Mouse (Mus musculus) embryo, embryonic 11.5 days (tissue): Measurements from ENCODE around the gene Gm28038.

Experiments
- DNase-seq: peaks from one replicate; pipeline ENCODE4 v3.0.0-alpha.2; 2012; ENCODE audit warnings: low read depth, low spot score

Gene Gm28038

GRCm38 (mm10) chr2:30280743-30281142 lies at the start of gene Gm28038:
Gm28038 (plus strand) TSS chr2:30281043.
- no peak for DNase-seq

DNA sequence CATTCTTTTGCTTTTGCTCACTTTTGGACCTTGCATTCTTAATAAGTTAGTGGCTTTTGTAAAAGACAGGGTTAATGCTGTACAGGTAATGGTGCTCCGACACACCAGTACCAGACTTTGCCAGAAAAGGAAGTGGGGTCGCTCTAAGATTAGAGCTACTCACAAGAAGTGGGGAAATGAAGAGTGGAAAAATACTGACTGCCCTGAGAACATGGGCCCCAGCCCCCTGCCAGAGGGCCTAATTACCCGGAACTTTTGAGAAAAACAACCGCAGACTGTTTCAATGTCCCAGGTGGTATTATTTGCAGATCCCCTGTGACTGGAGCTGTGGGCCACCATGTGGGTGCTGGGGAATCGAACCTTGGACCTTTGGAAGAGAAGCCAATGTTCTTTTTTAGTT lies 45.2 kb upstream of the Gm28038 start:
- DNase-seq: no peak

DNA sequence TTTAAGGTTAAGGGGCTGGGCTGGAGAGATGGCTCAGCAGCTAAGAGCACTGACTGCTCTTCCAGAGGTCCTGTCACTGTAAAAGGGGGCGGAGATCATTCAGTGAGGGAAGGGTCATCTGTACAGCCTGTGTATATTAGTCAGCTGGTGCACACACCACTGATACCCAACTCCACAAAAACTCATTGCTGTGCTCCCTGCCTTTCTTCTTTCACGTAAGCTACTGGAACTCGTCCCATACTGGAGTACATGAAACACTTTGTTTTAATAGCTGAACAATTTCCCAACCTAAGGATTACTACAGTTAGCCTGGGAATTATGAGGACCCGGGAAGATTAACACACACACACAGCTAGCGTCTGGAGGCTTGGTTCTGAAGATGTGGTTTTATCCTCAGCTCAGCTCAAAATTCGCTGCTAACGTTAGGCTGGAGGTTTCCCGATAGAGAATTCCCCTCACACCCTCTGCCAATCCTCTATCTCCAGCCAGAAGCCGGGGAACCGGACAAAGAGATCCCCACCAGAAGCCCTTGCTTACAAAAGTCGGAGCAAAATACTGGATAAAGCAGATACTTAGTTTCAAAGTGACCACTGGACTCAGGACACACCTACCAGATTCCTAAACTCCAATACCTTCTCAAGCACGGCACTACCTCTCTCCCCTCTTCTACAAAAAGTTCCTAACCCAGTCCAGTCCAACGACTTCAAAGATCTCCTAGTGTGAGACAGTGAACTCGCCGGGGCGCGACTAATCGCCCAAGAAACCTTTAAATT lies 44.2 kb upstream of the Gm28038 start:
- DNase-seq: no peak

GRCm38 (mm10) chr2:30237199-30237880 lies 43.5 kb upstream of the Gm28038 start, which contains the start of gene Lrrc8a:
Lrrc8a (plus strand) TSS chr2:30237715.
- peak; percentile 99 for DNase-seq

GRCm38 (mm10) chr2:30237881-30238280 lies 43.0 kb upstream of the Gm28038 start:
- DNase-seq: peak; percentile 37

DNA sequence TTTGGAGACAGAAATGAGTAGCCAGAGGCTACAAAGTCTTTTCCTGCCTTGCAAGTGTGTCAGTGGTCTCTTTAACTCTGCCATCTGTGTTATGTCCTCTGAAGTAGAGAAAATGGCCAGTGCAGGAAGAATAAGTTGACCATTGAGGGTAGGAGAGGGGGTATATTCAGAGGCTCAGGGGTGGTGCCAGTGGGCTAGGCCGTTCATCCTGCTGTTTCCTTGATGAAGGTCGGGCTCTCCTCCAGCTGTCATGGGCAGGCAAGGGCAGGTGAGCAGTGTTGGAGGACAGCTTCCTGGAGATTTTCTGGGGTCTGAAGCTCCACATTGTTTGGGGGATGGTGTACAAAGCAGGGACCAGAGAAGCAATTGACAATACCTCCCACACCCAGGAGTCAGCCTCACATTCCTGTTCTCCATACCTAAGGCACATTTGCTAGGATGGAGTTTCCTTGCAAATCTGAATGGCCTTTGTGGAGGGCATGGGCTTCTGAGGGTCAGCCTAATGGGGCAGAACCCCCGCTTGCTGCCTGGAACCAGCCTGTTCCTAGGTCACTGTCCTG lies 41.9 kb upstream of the Gm28038 start:
- DNase-seq: no peak

GRCm38 (mm10) chr2:30239777-30240176 lies 41.1 kb upstream of the Gm28038 start:
- DNase-seq: no peak

DNA sequence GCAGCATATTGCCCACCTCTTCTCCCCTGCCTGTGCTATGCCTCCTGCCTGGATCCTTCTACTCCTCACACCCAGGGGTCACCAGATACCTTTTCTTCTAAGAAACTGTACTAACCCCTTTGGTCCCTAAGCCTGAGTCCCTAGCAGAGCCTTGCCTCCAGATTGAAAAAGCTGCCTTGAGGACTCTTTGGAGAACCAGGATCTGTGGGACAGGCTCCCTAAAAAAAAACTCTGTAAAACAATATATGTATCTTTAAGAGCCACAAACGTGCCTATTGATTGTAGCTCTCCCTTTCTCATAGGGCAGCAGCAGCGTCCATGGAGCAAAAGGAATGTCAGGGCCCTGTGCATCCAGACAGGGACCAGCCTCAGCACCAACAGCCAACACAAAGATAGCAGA lies 40.6 kb upstream of the Gm28038 start, which contains the start of gene Gm28035:
Gene Gm28035, plus strand, starts transcription at position 301 of the 400 bp plus-strand sequence.
- no peak for DNase-seq

GRCm38 (mm10) chr2:30242509-30242908 lies 38.3 kb upstream of the Gm28038 start:
- peak; percentile 44 for DNase-seq

DNA sequence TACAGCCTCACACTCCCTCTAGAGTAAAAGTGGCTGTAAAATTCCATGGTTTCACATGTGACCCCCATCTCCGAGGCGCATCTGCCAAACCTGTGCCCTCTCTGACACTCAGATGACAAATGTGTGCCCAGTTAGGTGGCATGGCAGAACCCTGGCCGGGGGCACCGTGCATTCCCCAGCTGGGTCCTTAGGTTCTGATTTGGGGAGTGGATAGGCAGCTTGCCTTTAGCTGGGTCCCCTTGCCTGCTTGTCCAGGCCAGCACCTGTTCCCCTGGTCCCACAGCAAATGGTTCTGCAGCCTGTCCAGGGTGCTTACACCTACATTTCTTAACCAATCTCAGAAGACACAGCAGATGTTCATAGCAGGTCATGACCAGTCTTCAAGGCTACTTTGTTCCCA lies 37.5 kb upstream of the Gm28038 start:
- DNase-seq: no peak

DNA sequence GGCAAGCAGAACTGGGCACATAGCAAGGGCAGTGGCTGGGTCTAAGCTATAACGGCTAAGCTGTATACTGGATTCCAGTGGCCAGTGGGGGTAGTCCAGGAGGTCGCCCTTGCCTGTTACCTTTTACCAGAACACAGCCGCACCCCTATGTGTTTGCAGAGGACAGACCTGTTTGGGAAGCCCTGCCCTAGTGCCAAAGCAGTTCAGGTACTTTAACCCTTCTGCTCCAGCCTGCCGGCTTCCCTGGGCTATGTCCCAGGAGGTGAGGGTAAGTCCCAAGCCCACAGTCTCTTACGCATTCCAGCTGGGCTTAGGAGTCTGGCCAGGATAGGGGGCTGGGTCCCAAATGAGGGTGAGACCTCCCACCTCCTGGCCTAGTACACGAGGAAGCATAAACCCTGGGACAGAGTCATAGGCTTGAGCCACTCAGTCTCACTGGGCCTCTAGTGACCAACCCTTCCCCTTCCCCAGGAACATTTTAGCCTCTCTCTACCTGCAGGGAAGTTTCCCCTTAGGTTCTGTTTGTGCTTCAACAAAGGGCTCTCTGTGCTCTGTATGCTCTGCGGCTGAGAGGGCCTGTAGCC lies 36.2 kb upstream of the Gm28038 start:
- DNase-seq: no peak

- DNase-seq: no peak
These were observed 33.8 kb upstream of the Gm28038 start for GRCm38 (mm10) chr2:30247036-30247435.

GRCm38 (mm10) chr2:30247681-30248080 lies 33.2 kb upstream of the Gm28038 start:
- DNase-seq: no peak

- DNase-seq: no peak
These were observed 31.7 kb upstream of the Gm28038 start for GRCm38 (mm10) chr2:30249182-30249581.

DNA sequence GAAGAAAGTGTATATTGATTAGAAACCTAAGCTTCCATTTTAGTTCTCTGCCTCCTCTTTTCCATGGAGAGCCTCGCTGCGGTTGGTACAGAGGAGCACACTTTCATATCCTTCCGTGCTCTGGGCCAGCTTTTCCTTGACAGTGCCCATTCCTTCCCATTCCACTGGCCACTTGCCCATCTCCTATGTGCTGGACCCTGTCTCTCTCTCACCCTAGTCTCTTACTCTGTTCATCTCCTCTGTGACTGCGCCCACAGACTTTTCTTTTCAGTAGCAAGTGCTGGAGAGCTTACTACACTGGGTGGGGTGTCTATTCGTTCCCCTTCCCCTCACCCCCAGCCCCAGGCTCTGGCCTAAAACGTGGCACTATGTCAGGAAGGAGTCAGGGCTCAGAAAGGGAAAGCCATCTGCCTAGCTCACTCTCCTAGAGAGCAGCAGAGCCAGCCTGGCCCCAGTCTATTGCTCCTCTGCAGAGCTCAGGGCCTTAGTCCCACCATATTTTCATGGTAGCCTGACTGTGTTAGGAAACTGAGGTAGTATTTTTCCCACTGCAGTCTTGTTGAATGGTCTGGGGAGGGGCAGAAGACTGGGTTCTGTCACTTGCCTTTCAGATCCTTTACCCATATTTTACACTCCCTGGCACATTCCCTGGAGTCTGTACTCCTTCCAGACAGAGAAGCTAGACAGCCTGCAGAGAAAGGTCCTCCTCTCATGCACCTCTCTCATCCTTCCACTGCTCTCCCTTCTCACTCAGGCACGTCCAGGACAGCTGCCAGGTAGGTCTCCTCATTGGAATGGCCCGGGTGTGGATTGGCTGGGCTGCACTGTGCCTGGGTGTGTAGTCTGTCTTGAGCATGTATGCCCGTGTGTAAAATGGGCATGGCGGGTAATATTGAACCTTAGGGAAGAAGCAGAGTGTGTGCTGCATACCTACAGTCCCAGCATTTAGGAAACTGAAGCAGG lies 30.4 kb upstream of the Gm28038 start:
- DNase-seq: no peak

GRCm38 (mm10) chr2:30251417-30252104 lies 29.3 kb upstream of the Gm28038 start:
- DNase-seq: no peak

GRCm38 (mm10) chr2:30252521-30252920 lies 28.3 kb upstream of the Gm28038 start:
- DNase-seq: no peak

GRCm38 (mm10) chr2:30253809-30254208 lies 27.0 kb upstream of the Gm28038 start:
- no peak for DNase-seq

- DNase-seq: no peak
These were observed 25.0 kb upstream of the Gm28038 start for GRCm38 (mm10) chr2:30255631-30256395.
